Mouse (Mus musculus) kidney, adult 2 months (tissue): ENCODE measurements around the gene Sgo2a.

Experiments
- CTCF ChIP-seq: fragments of 200-500 bp; conservative IDR thresholded peaks from 2 replicates; pipeline ENCODE4 v1.5.1; 2011; ENCODE audit warnings: low read depth, mild to moderate bottlenecking, control low read depth, low read length, moderate library complexity, mixed read lengths; ENCODE audit not compliant: insufficient read depth, insufficient read length
- POLR2A ChIP-seq: fragments of 200-500 bp; IDR thresholded peaks from one replicate; pipeline ENCODE4 v1.6.1; 2011; ENCODE audit warnings: low read depth, low read length, control low read depth

DNA sequence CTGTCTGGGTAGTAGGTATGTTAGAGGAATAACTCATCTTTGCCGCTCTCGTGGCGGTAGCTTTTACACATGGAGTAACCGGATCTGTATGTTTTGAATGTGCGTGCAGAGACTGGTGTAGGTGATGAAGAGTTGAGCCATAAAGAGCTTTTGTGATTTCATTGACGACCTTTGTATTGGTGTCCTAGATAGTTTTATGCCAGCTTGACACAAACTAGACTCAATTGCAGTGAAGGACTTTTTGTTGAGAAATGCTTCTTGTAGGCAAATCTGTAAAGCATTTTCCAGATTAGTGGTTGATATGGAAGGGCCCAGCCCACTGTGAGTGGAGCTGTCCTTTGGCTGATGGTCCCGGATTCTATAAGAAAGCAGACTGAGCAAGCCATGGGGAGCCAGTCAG is 23.1 kb downstream of the Sgo2a start, which contains the start of gene Kctd18:
- no peak for TF ChIP-seq CTCF
- no peak for TF ChIP-seq POLR2A
